Comparison of ENCODE assay signal across 27 mouse cellular contexts in genomic region chr14:123133979-123134378, GRCm38 (mm10).
"Had no signal": no experiment of that assay in that cellular context is flagged by ENCODE, and none has a peak within 500 bp of the region (broad histone marks: within the 10 kb centered on the region; RNA-seq: fewer than 3 reads in every experiment).

No protein-coding gene starts in this region.

- H3K9ac ChIP-seq: heart, embryonic 13.5 days; heart, embryonic 15.5 days; hindbrain, embryonic 13.5 days; hindbrain, embryonic 15.5 days; limb, embryonic 12.5 days; liver, embryonic 13.5 days had no signal

- H3K4me1 ChIP-seq: heart, embryonic 13.5 days; heart, embryonic 15.5 days; hindbrain, embryonic 13.5 days; hindbrain, embryonic 15.5 days; limb, embryonic 10.5 days; limb, embryonic 12.5 days; liver, embryonic 13.5 days had no signal

- ATAC-seq: hindbrain, postnatal 0 days; intestine, embryonic 16.5 days had no signal

- H3K4me3 ChIP-seq: gastrocnemius, adult 2 months; heart, adult 2 months; heart, embryonic 13.5 days; heart, embryonic 15.5 days; hindbrain, embryonic 13.5 days; hindbrain, embryonic 15.5 days; layer of hippocampus, adult 2 months; left cerebral cortex, adult 2 months; limb, embryonic 10.5 days; limb, embryonic 12.5 days; liver, embryonic 13.5 days had no signal

- H3K4me2 ChIP-seq: heart, embryonic 11.5 days; heart, embryonic 13.5 days; heart, embryonic 15.5 days; hindbrain, embryonic 13.5 days; hindbrain, embryonic 15.5 days; limb, embryonic 12.5 days; liver, embryonic 11.5 days; liver, embryonic 13.5 days had no signal

- H3K27me3 ChIP-seq: heart, embryonic 13.5 days; heart, embryonic 15.5 days; hindbrain, embryonic 13.5 days; hindbrain, embryonic 15.5 days; limb, embryonic 12.5 days; liver, embryonic 13.5 days had no signal

- H3K9me3 ChIP-seq: heart, embryonic 13.5 days; heart, embryonic 15.5 days; hindbrain, embryonic 13.5 days; hindbrain, embryonic 15.5 days; limb, embryonic 10.5 days; limb, embryonic 12.5 days; liver, embryonic 13.5 days had no signal

- DNase-seq: gastrocnemius, adult 2 months; gastrocnemius, postnatal 14 days; gastrocnemius, postnatal 36 days; heart, adult 11 months; heart, adult 2 months; heart, postnatal 14 days; heart, postnatal 36 days; kidney, adult 11 months; kidney, adult 2 months; kidney, adult 9 months; kidney, postnatal 10 days; kidney, postnatal 25 days; kidney, postnatal 4 days; liver; liver, embryonic 13.5 days had no signal

- H3K36me3 ChIP-seq: heart, embryonic 13.5 days; heart, embryonic 15.5 days; hindbrain, embryonic 13.5 days; hindbrain, embryonic 15.5 days; limb, embryonic 10.5 days; limb, embryonic 12.5 days; liver, embryonic 13.5 days had no signal

- H3K27ac ChIP-seq: gastrocnemius, adult 2 months; heart, adult 2 months; heart, embryonic 13.5 days; heart, embryonic 15.5 days; hindbrain, embryonic 13.5 days; hindbrain, embryonic 15.5 days; hindbrain, postnatal 0 days; layer of hippocampus, adult 2 months; left cerebral cortex, adult 2 months; limb, embryonic 10.5 days; limb, embryonic 12.5 days; liver, embryonic 13.5 days had no signal
